ENCODE assay signal across 15 mouse cellular contexts in the genomic region with DNA sequence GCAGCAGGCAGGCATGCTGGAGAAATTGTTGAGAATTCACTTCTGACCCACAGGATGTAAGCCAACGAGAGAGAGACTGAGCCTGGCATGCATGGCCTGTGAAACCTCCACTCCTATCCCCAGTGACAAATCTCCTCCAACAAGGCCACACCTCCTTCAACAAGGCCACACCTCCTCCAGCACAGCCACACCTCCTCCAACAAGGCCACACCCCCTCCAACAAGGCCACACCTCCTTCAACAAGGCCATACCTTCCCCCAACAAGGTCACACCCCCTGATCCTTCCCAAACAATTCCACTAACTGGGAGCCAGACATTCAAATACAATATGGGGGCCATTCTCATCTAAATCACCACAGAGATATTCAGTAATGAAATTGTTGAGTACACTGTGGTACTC.
"Had no signal": no experiment of that assay in that cellular context is flagged by ENCODE, and none has a peak within 500 bp of the region (broad histone marks: within the 10 kb centered on the region; RNA-seq: fewer than 3 reads in every experiment).

No protein-coding gene starts in this region.

- H3K4me3 ChIP-seq: neural tube, embryonic 13.5 days; neural tube, embryonic 15.5 days; stomach, embryonic 15.5 days had no signal

- H3K9me3 ChIP-seq: neural tube, embryonic 13.5 days; neural tube, embryonic 15.5 days; stomach, embryonic 15.5 days had no signal

- H3K27ac ChIP-seq: neural tube, embryonic 13.5 days; neural tube, embryonic 15.5 days; stomach, embryonic 15.5 days; stomach, postnatal 0 days had no signal

- DNase-seq: retina, postnatal 1 day; right cerebral cortex, adult 18-20 months; right cerebral cortex, postnatal 14 days; right cerebral cortex, postnatal 4 days; spleen, adult 18-20 months; thymus, adult 18-20 months; thymus, adult 2 months; thymus, postnatal 14 days; thymus, postnatal 25 days; thymus, postnatal 36 days; thymus, postnatal 4 days had no signal

- H3K9ac ChIP-seq: neural tube, embryonic 13.5 days; neural tube, embryonic 15.5 days; stomach, embryonic 15.5 days had no signal

- H3K4me2 ChIP-seq: neural tube, embryonic 13.5 days; neural tube, embryonic 15.5 days; stomach, embryonic 15.5 days had no signal

- H3K27me3 ChIP-seq: neural tube, embryonic 13.5 days; neural tube, embryonic 15.5 days; stomach, embryonic 15.5 days had no signal

- H3K36me3 ChIP-seq: neural tube, embryonic 13.5 days; neural tube, embryonic 15.5 days; stomach, embryonic 15.5 days had no signal

- H3K4me1 ChIP-seq: stomach, embryonic 15.5 days had no signal
